Mouse (Mus musculus) embryonic facial prominence, embryonic 10.5 days (tissue): ENCODE measurements around the gene Abi1. TPM values are rescaled to one million over a fixed set of nuclear protein-coding genes. Genes with fewer than 3 reads are reported as not detected.
A peak's percentile ranks its signal among the peaks of the same experiment; 100 is the strongest.

Source experiments
- DNase-seq: peaks from one replicate; pipeline ENCODE4 v3.0.0-alpha.2; 2017; ENCODE audit warnings: low spot score
- H3K27ac ChIP-seq: fragments of 300-500 bp; sonication (generic); replicated peaks from 2 replicates; pipeline ENCODE4 v1.5.1; 2016; ENCODE audit warnings: mild to moderate bottlenecking
- H3K27me3 ChIP-seq: fragments of 300-500 bp; sonication (generic); replicated peaks from 2 replicates; pipeline ENCODE4 v1.6.1; 2016; ENCODE audit warnings: low read depth, mild to moderate bottlenecking; ENCODE audit not compliant: poor library complexity, severe bottlenecking
- H3K36me3 ChIP-seq: fragments of 300-500 bp; sonication (generic); replicated peaks from 2 replicates; pipeline ENCODE4 v1.6.1; 2016; ENCODE audit warnings: mild to moderate bottlenecking, moderate library complexity
- H3K4me1 ChIP-seq: fragments of 300-500 bp; sonication (generic); 2 replicates; pipeline ENCODE4 v1.6.1; 2016
- H3K4me3 ChIP-seq: fragments of 300-500 bp; sonication (generic); 2 replicates; pipeline ENCODE4 v1.5.1; 2016; ENCODE audit warnings: mild to moderate bottlenecking, moderate library complexity
- H3K9me3 ChIP-seq: fragments of 300-500 bp; sonication (generic); 2 replicates; pipeline ENCODE4 v1.6.1; 2016; ENCODE audit warnings: mild to moderate bottlenecking
- WGBS: fragments of 180-500 bp; shearing (Covaris S2); methylation state at CpG from one replicate; pipeline ENCODE4 v1.1.7; 2016; 5-methylcytosine and 5-hydroxymethylcytosine counted together
- polyA plus RNA-seq: library from polyadenylated mRNA; unstranded; fragments of >200 nt; fragmentation: Nextera tagmentation; extraction: Ambion mirVana; gene quantifications from 2 replicates; pipeline ENCODE4 v1.2.1, GENCODE M21; 2016

Abi1 gene
- polyA plus RNA-seq, result 34.4 and 38.5 TPM in 2 replicates

DNA sequence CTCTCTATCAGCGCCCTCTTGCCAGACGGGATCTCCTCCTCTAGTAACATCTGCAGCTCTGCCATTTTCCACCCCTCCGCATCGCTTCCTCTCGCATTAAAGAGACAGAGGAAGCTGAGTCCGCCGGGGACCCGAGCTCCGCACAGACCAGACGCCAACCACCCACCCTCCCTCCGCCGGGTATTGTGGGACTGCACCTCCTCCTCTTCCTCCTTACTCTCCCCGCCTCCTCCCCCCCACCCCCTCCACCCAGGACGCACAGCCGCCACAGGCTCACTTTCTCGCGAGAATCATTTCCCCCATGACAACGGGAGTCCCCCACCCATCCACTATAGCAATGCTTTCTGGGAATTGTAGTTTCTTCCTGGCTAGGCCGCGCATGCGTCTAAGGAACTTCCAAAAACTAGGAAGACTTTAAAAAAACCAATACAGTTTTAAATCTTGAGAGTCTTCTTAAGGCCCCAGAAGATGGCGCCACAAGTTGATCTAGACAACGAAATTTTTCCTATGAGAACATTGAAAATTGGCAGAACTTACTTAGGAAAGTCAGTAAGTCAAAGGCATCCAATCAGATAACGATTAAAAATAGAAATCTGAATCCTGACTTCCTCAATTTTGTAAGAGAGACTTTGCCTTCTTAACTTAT is at the start of gene Abi1:
Abi1 (minus strand) TSS at position 241 of the 646 bp plus-strand sequence.
- Histone ChIP-seq H3K27me3 (no peaks in the 10 kb centered on the region), H3K9me3 (no peaks in the 10 kb centered on the region), H3K27ac (peak within 1 kb of the TSS; percentile 93), H3K4me3 (peak within 1 kb of the TSS; percentile 94), H3K4me1 (peaks cover 9% of the 10 kb centered on the region; the same call in 1 of the 2 replicates), H3K36me3 (no peaks in the 10 kb centered on the region)
- whole genome bisulfite sequencing, result 4% methylated on average over 24 of the region's 24 CpGs
- DNase-seq, result peak; percentile 94

DNA sequence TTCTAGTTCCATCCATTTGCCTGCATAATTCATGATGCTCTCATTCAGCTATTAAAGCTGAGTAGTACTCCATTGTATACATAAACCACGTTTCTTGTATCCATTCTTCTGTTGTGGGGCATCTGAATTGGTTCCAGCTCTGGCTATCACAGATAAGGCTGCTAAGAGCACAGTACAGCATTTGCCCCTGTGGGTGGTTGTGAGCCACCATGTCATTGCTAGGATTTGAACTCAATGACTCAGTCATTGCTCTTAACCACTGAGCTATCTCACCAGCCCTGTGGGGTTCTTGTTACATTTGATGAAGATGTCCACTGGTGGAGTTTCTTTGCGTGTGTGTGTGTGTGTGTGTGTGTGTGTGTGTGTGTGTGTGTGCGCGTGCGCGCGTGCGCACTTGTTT is 44.5 kb upstream of the Abi1 start:
- Histone ChIP-seq H3K27me3 (no peaks in the 10 kb centered on the region), H3K4me3 (no peak overlapping the region), H3K9me3 (no peaks in the 10 kb centered on the region), H3K36me3 (peaks cover 82% of the 10 kb centered on the region), H3K27ac (no peak overlapping the region), H3K4me1 (no peaks in the 10 kb centered on the region)
- DNase-seq, result no peak
- 92% methylated on average over 8 of the region's 8 CpGs for WGBS

DNA sequence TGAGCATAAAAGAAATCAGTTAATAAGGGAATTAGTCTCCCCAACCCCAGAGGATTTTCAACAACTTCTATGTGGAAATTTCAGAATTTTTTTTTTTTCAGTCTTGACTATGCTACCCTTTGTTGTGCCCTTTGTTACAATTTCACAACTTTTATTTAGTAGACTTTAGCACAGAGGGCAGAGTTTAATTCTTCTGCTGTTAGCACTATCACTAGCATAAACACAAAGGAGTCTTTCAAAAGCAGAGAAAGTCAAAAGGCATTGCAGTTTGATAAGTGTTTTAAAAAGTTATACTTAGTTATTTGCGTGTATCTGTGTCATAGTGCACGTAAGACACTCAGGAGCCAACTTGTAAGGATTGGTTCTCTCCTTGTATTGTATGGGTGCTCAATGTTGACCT is 38.5 kb upstream of the Abi1 start:
- Histone ChIP-seq H3K9me3 (0 out of 2 replicates have a peak, but pooled peaks cover 2% of the 10 kb centered on the region), H3K4me1 (no peaks in the 10 kb centered on the region), H3K36me3 (peaks cover 78% of the 10 kb centered on the region), H3K4me3 (no peak overlapping the region), H3K27ac (no peak overlapping the region), H3K27me3 (no peaks in the 10 kb centered on the region)
- 95% methylated on average over 2 of the region's 2 CpGs for WGBS
- no peak for DNase-seq

GRCm38 (mm10) chr2:23077693-23078092 is 37.7 kb upstream of the Abi1 start:
- Histone ChIP-seq H3K4me1 (no peaks in the 10 kb centered on the region), H3K36me3 (peaks cover 69% of the 10 kb centered on the region), H3K9me3 (0 out of 2 replicates have a peak, but pooled peaks cover 2% of the 10 kb centered on the region), H3K27ac (no peak overlapping the region), H3K4me3 (no peak overlapping the region), H3K27me3 (no peaks in the 10 kb centered on the region)
- DNase-seq, result no peak
- 88% methylated on average over 5 of the region's 5 CpGs for WGBS

GRCm38 (mm10) chr2:23076783-23077182 is 36.7 kb upstream of the Abi1 start:
- H3K36me3 ChIP-seq, result peaks cover 64% of the 10 kb centered on the region
- no peaks in the 10 kb centered on the region for H3K4me1 ChIP-seq
- H3K4me3 ChIP-seq, result no peak overlapping the region
- no peak for DNase-seq
- no peaks in the 10 kb centered on the region for H3K27me3 ChIP-seq
- 0 out of 2 replicates have a peak, but pooled peaks cover 2% of the 10 kb centered on the region for H3K9me3 ChIP-seq
- no peak overlapping the region for H3K27ac ChIP-seq

DNA sequence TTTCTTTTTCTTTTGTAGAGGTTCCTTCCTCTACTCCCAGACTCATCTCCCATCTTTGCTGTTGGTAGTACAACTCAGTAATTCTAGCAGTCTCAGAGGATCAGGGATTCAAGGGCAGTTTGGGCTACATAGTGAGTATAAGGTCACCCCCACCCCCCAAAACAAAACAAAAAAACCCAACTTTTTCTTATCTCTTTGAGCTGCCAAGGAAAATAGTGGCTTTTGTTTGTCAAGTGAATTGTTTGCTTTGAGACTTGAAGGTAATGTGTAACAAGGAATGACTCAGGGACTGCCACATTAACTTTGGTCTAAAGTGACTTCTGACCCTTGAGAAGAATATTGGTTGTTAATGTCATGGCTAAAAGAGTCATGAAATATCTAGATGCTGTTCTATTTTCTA is 35.8 kb upstream of the Abi1 start:
- Histone ChIP-seq H3K4me3 (no peak overlapping the region), H3K36me3 (peaks cover 55% of the 10 kb centered on the region), H3K27ac (no peak overlapping the region), H3K4me1 (no peaks in the 10 kb centered on the region), H3K9me3 (0 out of 2 replicates have a peak, but pooled peaks cover 2% of the 10 kb centered on the region), H3K27me3 (no peaks in the 10 kb centered on the region)
- no peak for DNase-seq

GRCm38 (mm10) chr2:23071406-23071805 is 31.4 kb upstream of the Abi1 start:
- peaks cover 14% of the 10 kb centered on the region for H3K36me3 ChIP-seq
- 85% methylated on average over 1 of the region's 1 CpGs for WGBS
- H3K27me3 ChIP-seq, result no peaks in the 10 kb centered on the region
- no peak overlapping the region for H3K27ac ChIP-seq
- H3K9me3 ChIP-seq, result no peaks in the 10 kb centered on the region
- H3K4me3 ChIP-seq, result no peak overlapping the region
- DNase-seq, result no peak
- 0 out of 2 replicates have a peak, but pooled peaks cover 3% of the 10 kb centered on the region for H3K4me1 ChIP-seq

DNA sequence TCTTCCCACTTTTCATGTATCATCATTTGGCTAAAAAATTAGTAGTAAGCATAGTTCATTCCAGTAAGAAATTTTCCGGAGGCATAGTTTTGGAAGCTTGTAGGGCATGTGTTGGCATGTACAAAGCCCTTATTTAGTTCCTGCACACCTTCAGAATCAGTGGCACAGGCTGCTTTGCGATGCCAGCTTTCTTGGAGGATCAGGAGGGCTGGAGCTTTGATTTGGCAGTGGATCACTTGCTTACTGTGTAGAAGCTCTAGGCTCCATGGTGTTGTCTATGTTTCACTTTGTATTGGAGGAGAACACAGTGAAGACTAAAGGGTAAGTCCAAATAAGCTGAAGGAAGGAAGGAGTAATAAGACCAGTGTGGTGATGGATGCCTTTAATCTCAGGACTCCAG is 30.4 kb upstream of the Abi1 start:
- DNase-seq, result no peak
- Histone ChIP-seq H3K27ac (no peak overlapping the region), H3K4me1 (0 out of 2 replicates have a peak, but pooled peaks cover 3% of the 10 kb centered on the region), H3K9me3 (no peaks in the 10 kb centered on the region), H3K4me3 (no peak overlapping the region), H3K27me3 (no peaks in the 10 kb centered on the region), H3K36me3 (peaks cover 6% of the 10 kb centered on the region; the same call in 1 of the 2 replicates)
- WGBS, result 92% methylated on average over 2 of the region's 2 CpGs

DNA sequence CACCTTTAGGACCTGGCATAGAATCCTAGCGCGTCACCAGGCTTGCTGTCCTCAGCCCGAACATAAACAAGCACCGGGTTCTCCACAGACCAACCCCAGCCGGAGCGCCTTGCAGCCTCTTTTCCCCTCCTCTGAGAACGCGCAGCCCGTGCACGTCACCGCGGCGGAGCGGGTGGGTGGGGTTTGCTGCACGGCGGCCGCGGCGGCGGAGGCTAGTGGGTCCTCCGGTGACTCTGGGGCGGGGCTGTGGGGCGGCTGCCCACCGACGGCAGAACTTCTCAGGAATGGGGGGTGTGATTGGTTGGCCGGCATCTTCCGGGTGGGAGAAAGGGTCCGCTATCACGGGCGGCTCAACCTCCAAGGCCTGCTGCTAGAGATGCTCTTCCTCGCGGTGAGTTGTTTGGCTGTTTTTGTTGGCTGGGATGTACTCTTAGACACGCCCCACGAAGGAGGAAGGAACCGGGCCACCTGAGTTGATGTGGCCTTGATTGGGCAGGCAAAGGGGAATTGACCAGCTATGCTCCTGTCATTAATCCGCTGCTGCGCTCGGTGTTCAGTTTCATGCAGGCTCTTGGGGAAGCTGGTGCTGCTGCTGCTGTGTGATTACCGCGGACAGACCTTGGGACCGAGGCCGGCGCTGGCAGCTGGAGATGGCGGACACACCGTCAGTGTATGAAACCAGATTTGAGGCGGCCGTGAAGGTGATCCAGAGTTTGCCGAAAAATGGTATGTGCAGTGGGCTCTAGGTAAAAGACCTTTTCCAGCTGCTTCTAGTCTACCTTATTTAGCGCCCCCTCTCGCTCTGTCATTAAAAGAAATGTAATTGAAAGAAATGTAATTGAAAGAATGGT is 29.1 kb upstream of the Abi1 start:
- DNase-seq, result peak; percentile 95
- H3K27ac ChIP-seq, result peak overlapping the region; percentile 89
- WGBS, result under 1% methylated on average over 50 of the region's 50 CpGs
- peaks cover 3% of the 10 kb centered on the region; the same call in 1 of the 2 replicates for H3K36me3 ChIP-seq
- H3K9me3 ChIP-seq, result no peaks in the 10 kb centered on the region
- no peaks in the 10 kb centered on the region for H3K27me3 ChIP-seq
- H3K4me3 ChIP-seq, result peak overlapping the region; percentile 80
- H3K4me1 ChIP-seq, result 0 out of 2 replicates have a peak, but pooled peaks cover 3% of the 10 kb centered on the region

DNA sequence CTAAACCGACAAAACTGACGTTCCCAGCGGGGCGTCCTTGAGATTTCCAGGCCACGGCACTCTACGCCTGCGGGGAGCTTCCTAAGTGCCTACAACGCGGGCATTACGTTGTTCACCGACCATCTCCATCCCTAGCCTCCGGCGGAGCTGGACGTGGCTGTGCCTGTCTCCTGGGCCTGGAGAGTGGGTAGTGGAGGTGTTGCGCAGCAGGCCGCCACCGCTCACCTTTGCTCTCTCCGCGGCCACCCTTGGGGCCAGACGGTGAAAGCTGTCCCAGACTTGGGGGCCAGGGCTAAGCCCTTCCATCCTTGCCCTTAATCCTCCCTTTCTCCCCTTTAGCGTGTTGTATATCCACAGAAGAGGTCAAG is 28.3 kb upstream of the Abi1 start:
- under 1% methylated on average over 21 of the region's 21 CpGs for WGBS
- DNase-seq, result no peak
- Histone ChIP-seq H3K27me3 (no peaks in the 10 kb centered on the region), H3K27ac (peak overlapping the region; percentile 89), H3K4me1 (0 out of 2 replicates have a peak, but pooled peaks cover 3% of the 10 kb centered on the region), H3K36me3 (peaks cover 3% of the 10 kb centered on the region; the same call in 1 of the 2 replicates), H3K9me3 (no peaks in the 10 kb centered on the region), H3K4me3 (peak overlapping the region; percentile 80)

- Histone ChIP-seq H3K36me3 (peaks cover 3% of the 10 kb centered on the region; the same call in 1 of the 2 replicates), H3K4me3 (peak within 1 kb of the TSS; percentile 80), H3K27ac (peak within 1 kb of the TSS; percentile 89), H3K4me1 (0 out of 2 replicates have a peak, but pooled peaks cover 3% of the 10 kb centered on the region), H3K27me3 (no peaks in the 10 kb centered on the region), H3K9me3 (no peaks in the 10 kb centered on the region)
- 4% methylated on average over 34 of the region's 34 CpGs for WGBS
- peak; percentile 95 for DNase-seq
Observed at GRCm38 (mm10) chr2:23067552-23068369, 27.7 kb upstream of the Abi1 start, which contains the start of gene Acbd5. Gene Acbd5, plus strand, starts transcription at chr2:23068167.

DNA sequence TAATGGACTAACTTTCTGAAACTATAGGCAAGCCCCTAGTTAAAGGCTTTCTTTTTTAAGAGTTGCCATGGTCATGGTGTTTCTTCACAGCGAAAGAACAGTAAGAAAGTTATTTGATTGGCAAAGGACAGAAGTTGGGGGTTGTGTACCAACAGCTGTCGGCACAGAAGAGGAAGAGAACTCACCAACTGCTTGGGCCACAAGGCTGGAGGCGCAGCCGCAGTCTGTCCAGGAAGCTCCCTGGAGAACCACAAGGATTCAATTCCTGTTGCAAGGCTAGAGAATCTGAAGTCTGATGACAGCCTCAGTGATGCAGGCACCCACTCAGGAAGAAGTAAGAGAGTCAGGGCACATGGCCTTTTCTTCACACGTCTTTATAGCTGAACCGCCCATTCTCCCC is 12.5 kb upstream of the Abi1 start:
- Histone ChIP-seq H3K27me3 (no peaks in the 10 kb centered on the region), H3K36me3 (no peaks in the 10 kb centered on the region), H3K9me3 (no peaks in the 10 kb centered on the region), H3K27ac (no peak overlapping the region), H3K4me1 (no peaks in the 10 kb centered on the region), H3K4me3 (no peak overlapping the region)
- WGBS, result 75% methylated on average over 6 of the region's 6 CpGs
- DNase-seq, result no peak
